Mouse (Mus musculus) induced T-regulatory cell, adult 2 months (primary cell): ENCODE data around the gene Nfkbie.
A peak's percentile ranks its signal among the peaks of the same experiment; 100 is the strongest.

Experiments
- DNase-seq: peaks from one replicate; pipeline ENCODE4 v3.0.0-alpha.2; 2012; ENCODE audit warnings: low read depth

Gene Nfkbie

GRCm38 (mm10) chr17:45597787-45598186 is 42.3 kb downstream of the Nfkbie start:
- peak; percentile 43 for DNase-seq

- DNase-seq, result no peak
These were observed 42.9 kb downstream of the Nfkbie start for GRCm38 (mm10) chr17:45598376-45598775.

GRCm38 (mm10) chr17:45598891-45599290 is 43.4 kb downstream of the Nfkbie start:
- no peak for DNase-seq

GRCm38 (mm10) chr17:45599446-45600242 is 44.1 kb downstream of the Nfkbie start, which contains the start of gene Slc29a1:
Gene Slc29a1 (minus strand): TSS chr17:45599606.
- DNase-seq, result peak; percentile 28

- DNase-seq, result no peak
These were observed 44.8 kb downstream of the Nfkbie start for GRCm38 (mm10) chr17:45600267-45600666.

- DNase-seq, result no peak
These were observed 45.8 kb downstream of the Nfkbie start for GRCm38 (mm10) chr17:45601325-45601724.

GRCm38 (mm10) chr17:45601877-45602304 is 46.4 kb downstream of the Nfkbie start, which contains the start of gene Mymx:
Gene Mymx (minus strand): TSS chr17:45602102.
- no peak for DNase-seq

GRCm38 (mm10) chr17:45602984-45603383 is 47.5 kb downstream of the Nfkbie start:
- DNase-seq, result no peak

- no peak for DNase-seq
These were observed 51.7 kb downstream of the Nfkbie start for GRCm38 (mm10) chr17:45606992-45607879.

- DNase-seq, result no peak
These were observed 52.9 kb downstream of the Nfkbie start for GRCm38 (mm10) chr17:45608396-45608795.

- no peak for DNase-seq
These were observed 54.8 kb downstream of the Nfkbie start for GRCm38 (mm10) chr17:45610144-45610866.

GRCm38 (mm10) chr17:45612008-45612407 is 56.5 kb downstream of the Nfkbie start:
- no peak for DNase-seq
